Mouse (Mus musculus) neural tube, embryonic 11.5 days (tissue): Measurements from ENCODE around the gene Hist1h3e. TPM values are rescaled to one million over a fixed set of nuclear protein-coding genes. Genes with fewer than 3 reads are reported as not detected.
"Not testable (repeated sequence)": the region's sequence is repeated elsewhere in the genome, so short reads cannot be mapped to it uniquely, and the experiment has no call there.

Experiments used
- ATAC-seq: fragments of 200-750 bp; cut with Nextera tagmentation; 2 replicates; pipeline ENCODE4 v1.8.0; 2017; ENCODE audit warnings: moderate number of reproducible peaks, mild to moderate bottlenecking, moderate TSS enrichment, moderate library complexity; ENCODE audit not compliant: insufficient read depth, low FRiP score, low TSS enrichment
- DNase-seq: peaks from one replicate; pipeline ENCODE4 v3.0.0-alpha.2; 2015; ENCODE audit warnings: low spot score
- H3K27ac ChIP-seq: fragments of 300-500 bp; sonication (generic); 2 replicates; pipeline ENCODE4 v1.5.1; 2014; ENCODE audit warnings: low read depth, mild to moderate bottlenecking, low read length
- H3K27me3 ChIP-seq: fragments of 300-500 bp; sonication (generic); 2 replicates; pipeline ENCODE4 v1.6.1; 2014; ENCODE audit warnings: mild to moderate bottlenecking, low read length, mixed read lengths; ENCODE audit not compliant: control insufficient read depth, insufficient read depth
- H3K36me3 ChIP-seq: fragments of 300-500 bp; sonication (generic); 2 replicates; pipeline ENCODE4 v1.6.1; 2014; ENCODE audit warnings: mild to moderate bottlenecking, low read length, moderate library complexity, mixed read lengths; ENCODE audit not compliant: control insufficient read depth, insufficient read depth
- H3K4me1 ChIP-seq: fragments of 300-500 bp; sonication (generic); 2 replicates; pipeline ENCODE4 v1.6.1; 2014; ENCODE audit warnings: low read length, mixed read lengths; ENCODE audit not compliant: control insufficient read depth, insufficient read depth
- H3K4me2 ChIP-seq: fragments of 300-500 bp; sonication (generic); 2 replicates; pipeline ENCODE4 v1.6.1; 2014; ENCODE audit warnings: low read depth, mild to moderate bottlenecking, moderate library complexity
- H3K4me3 ChIP-seq: fragments of 300-500 bp; sonication (generic); 2 replicates; pipeline ENCODE4 v1.5.1; 2014; ENCODE audit warnings: low read depth, low read length
- H3K9ac ChIP-seq: fragments of 300-500 bp; sonication (generic); 2 replicates; pipeline ENCODE4 v1.6.1; 2014; ENCODE audit warnings: mild to moderate bottlenecking, low read length
- H3K9me3 ChIP-seq: fragments of 300-500 bp; sonication (generic); 2 replicates; pipeline ENCODE4 v1.6.1; 2016; ENCODE audit warnings: low read length; ENCODE audit not compliant: control insufficient read depth
- WGBS: fragments of 180-500 bp; shearing (Covaris S2); extraction: QIAGEN DNeasy Blood & Tissue Kit; methylation state at CpG from one replicate; pipeline ENCODE4 v1.1.7; 2014; 5-methylcytosine and 5-hydroxymethylcytosine counted together
- polyA plus RNA-seq: library from polyadenylated mRNA; unstranded; fragments of >200 nt; fragmentation: Nextera tagmentation; extraction: Ambion mirVana; gene quantifications from 2 replicates; pipeline ENCODE4 v1.2.1, GENCODE M21; 2014

Hist1h3e gene
- 6.4 and 6.9 TPM in 2 replicates for polyA plus RNA-seq

- H3K9me3 ChIP-seq, H3K4me1 ChIP-seq, H3K36me3 ChIP-seq, H3K27me3 ChIP-seq: not testable (repeated sequence)
- peak within 1 kb of the TSS; percentile 63 for H3K9ac ChIP-seq
- H3K27ac ChIP-seq: peak within 1 kb of the TSS; percentile 96
- peak within 1 kb of the TSS; percentile 55 for H3K4me2 ChIP-seq
- ATAC-seq (peak; percentile 95), DNase-seq (peak; percentile 95)
- 0% methylated on average over 47 of the region's 67 CpGs for WGBS
- peak within 1 kb of the TSS; percentile 33 for H3K4me3 ChIP-seq
These were observed at the start of gene Hist1h3e for GRCm38 (mm10) chr13:23561883-23562659. Hist1h3e (minus strand) TSS chr13:23562369.

DNA sequence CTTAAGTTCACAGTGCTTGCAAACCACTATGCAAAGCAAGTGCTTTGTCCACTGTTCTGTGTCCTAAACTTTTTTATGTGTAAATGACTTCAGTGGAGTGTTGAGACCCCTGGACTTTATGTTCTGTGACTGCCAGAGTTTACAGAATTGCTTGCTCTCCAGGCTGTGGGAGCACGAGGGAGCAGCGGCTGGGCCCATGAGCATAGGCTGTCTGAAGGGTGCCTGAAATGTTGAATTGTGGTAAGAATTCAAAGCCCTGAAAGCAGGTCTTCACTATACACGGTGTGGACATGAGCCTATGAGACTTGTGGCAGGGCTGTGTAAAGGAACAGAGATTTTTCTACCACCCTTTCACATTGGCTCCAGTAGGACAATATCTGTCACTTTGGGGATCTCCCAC is 49.5 kb upstream of the Hist1h3e start:
- ATAC-seq: no peak
- Histone ChIP-seq H3K27me3 (no peaks in the 10 kb centered on the region), H3K9ac (no peak overlapping the region), H3K27ac (no peak overlapping the region), H3K9me3 (no peaks in the 10 kb centered on the region), H3K4me3 (no peak overlapping the region), H3K36me3 (no peaks in the 10 kb centered on the region), H3K4me1 (no peaks in the 10 kb centered on the region), H3K4me2 (no peak overlapping the region)
- DNase-seq: no peak
- WGBS: 92% methylated on average over 3 of the region's 3 CpGs

DNA sequence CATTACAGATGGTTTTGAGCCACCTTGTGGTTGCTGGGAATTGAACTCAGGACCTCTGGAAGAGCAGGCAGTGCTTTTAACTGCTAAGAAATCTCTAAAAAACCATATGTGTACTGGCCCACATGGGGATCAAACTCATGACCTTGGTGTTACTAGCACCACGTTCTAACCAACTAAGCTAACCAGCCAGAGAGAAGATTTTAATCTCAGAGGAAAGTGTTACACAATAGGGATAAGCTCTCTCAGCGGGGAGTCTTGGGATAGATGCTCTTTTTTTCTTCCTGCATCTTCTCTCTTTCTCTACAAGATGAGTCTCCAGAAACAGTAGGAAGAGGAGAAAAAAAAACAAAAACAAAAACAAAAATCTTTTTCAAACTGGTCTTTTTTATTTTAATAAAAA is 48.2 kb upstream of the Hist1h3e start:
- 80% methylated on average over 2 of the region's 2 CpGs for WGBS
- Histone ChIP-seq H3K36me3 (no peaks in the 10 kb centered on the region), H3K4me2 (no peak overlapping the region), H3K27ac (no peak overlapping the region), H3K9ac (no peak overlapping the region), H3K27me3 (no peaks in the 10 kb centered on the region), H3K4me3 (no peak overlapping the region), H3K9me3 (no peaks in the 10 kb centered on the region), H3K4me1 (no peaks in the 10 kb centered on the region)
- no peak for DNase-seq
- ATAC-seq: no peak

DNA sequence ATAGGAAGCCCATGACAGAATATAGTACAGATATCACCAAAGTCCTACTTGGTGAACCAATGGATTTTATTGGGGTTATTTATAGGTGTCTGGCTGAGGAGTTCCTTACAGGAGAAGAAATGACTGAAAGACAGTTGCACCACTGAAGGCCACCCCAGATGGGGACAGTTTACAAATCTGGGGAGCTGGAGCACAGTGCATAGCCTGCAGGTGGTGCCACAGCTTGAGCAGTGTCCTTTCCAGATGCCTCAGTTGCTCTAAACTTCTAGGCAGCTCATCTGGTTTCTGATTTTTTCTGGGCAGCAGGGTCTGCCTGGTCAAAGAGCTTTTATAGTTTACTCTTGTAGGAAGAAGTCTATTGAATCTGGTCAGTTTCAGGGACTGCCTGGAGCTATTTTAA is 47.7 kb upstream of the Hist1h3e start:
- no peak overlapping the region for H3K27ac ChIP-seq
- ATAC-seq (no peak), DNase-seq (no peak)
- H3K9me3 ChIP-seq: no peaks in the 10 kb centered on the region
- no peaks in the 10 kb centered on the region for H3K4me1 ChIP-seq
- no peaks in the 10 kb centered on the region for H3K36me3 ChIP-seq
- no peak overlapping the region for H3K4me3 ChIP-seq
- no peak overlapping the region for H3K9ac ChIP-seq
- no peak overlapping the region for H3K4me2 ChIP-seq
- H3K27me3 ChIP-seq: no peaks in the 10 kb centered on the region

- DNase-seq (no peak), ATAC-seq (no peak)
- no peaks in the 10 kb centered on the region for H3K36me3 ChIP-seq
- no peak overlapping the region for H3K4me3 ChIP-seq
- no peaks in the 10 kb centered on the region for H3K9me3 ChIP-seq
- no peaks in the 10 kb centered on the region for H3K27me3 ChIP-seq
- WGBS: 90% methylated on average over 4 of the region's 4 CpGs
- H3K4me1 ChIP-seq: no peaks in the 10 kb centered on the region
- H3K27ac ChIP-seq: no peak overlapping the region
- no peak overlapping the region for H3K4me2 ChIP-seq
- H3K9ac ChIP-seq: no peak overlapping the region
These were observed 47.0 kb upstream of the Hist1h3e start for GRCm38 (mm10) chr13:23609209-23609608.

- DNase-seq: no peak
- H3K36me3 ChIP-seq: no peaks in the 10 kb centered on the region
- no peak for ATAC-seq
- no peak overlapping the region for H3K4me2 ChIP-seq
- no peak overlapping the region for H3K9ac ChIP-seq
- 93% methylated on average over 3 of the region's 3 CpGs for WGBS
- H3K9me3 ChIP-seq: no peaks in the 10 kb centered on the region
- no peaks in the 10 kb centered on the region for H3K4me1 ChIP-seq
- H3K4me3 ChIP-seq: no peak overlapping the region
- no peak overlapping the region for H3K27ac ChIP-seq
- H3K27me3 ChIP-seq: no peaks in the 10 kb centered on the region
These were observed 42.9 kb upstream of the Hist1h3e start for GRCm38 (mm10) chr13:23605052-23605451.

GRCm38 (mm10) chr13:23604452-23604851 is 42.3 kb upstream of the Hist1h3e start:
- 79% methylated on average over 3 of the region's 3 CpGs for WGBS
- no peak for DNase-seq
- ATAC-seq: no peak
- Histone ChIP-seq H3K27ac (no peak overlapping the region), H3K9ac (no peak overlapping the region), H3K4me2 (no peak overlapping the region), H3K27me3 (no peaks in the 10 kb centered on the region), H3K9me3 (no peaks in the 10 kb centered on the region), H3K4me1 (no peaks in the 10 kb centered on the region), H3K4me3 (no peak overlapping the region), H3K36me3 (no peaks in the 10 kb centered on the region)

DNA sequence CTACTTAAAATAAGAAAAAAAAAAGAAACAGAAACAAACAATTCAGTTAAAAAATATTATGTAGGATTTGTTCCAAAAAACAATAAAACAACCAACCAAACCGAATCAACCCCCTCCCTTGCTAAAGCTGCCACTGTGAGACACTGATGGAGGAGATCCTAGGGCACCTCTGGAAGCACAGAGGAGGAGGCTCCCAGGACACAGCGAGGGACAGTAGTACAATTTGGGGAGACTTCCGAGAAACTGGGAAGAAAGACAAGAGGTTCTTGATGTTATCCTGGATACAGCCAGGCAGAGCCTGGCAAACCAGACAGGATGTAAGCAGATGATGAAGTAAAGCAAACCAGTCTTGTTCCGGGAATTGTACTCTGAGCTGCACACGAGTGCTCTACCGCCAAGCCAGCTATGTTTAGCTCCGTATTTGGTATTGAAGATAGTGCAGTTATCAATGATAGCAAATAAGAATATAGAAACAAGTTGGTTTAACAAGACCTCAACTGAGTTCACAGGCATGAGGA is 41.1 kb upstream of the Hist1h3e start:
- Histone ChIP-seq H3K4me3 (no peak overlapping the region), H3K27me3 (no peaks in the 10 kb centered on the region), H3K4me2 (no peak overlapping the region), H3K36me3 (no peaks in the 10 kb centered on the region), H3K9ac (no peak overlapping the region), H3K27ac (no peak overlapping the region), H3K4me1 (no peaks in the 10 kb centered on the region), H3K9me3 (no peaks in the 10 kb centered on the region)
- ATAC-seq (no peak), DNase-seq (no peak)
- 80% methylated on average over 7 of the region's 7 CpGs for WGBS

DNA sequence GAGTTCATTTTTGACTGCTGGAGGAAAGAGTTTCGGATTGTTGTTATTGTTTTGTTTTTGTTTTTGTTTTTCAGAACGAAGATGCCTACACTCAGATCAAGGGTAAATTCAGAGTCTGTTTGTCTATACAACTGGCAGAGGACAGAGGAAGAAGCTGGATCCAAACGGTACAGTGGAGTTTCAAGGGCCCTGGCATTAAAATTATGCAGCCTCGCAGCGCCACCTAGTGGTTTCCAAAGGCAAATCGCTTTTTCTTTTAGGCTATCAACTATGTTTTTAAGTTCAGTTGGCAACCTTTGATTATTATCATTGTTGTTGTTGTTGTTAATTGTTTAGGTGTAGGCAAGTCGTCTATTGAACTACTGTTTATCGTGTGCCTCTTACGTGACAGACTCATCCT is 35.8 kb upstream of the Hist1h3e start:
- Histone ChIP-seq H3K36me3 (no peaks in the 10 kb centered on the region), H3K4me3 (no peak overlapping the region), H3K9ac (no peak overlapping the region), H3K9me3 (no peaks in the 10 kb centered on the region), H3K4me2 (no peak overlapping the region), H3K4me1 (no peaks in the 10 kb centered on the region), H3K27me3 (no peaks in the 10 kb centered on the region), H3K27ac (no peak overlapping the region)
- WGBS: 8% methylated on average over 9 of the region's 9 CpGs
- ATAC-seq: no peak
- peak; percentile 74 for DNase-seq
